Mouse (Mus musculus) embryonic facial prominence, embryonic 14.5 days (tissue): ENCODE data around the gene Klc1. TPM values are rescaled to one million over a fixed set of nuclear protein-coding genes. Genes with fewer than 3 reads are reported as not detected.
A peak's percentile ranks its signal among the peaks of the same experiment; 100 is the strongest.
"Not testable (repeated sequence)": the region's sequence is repeated elsewhere in the genome, so short reads cannot be mapped to it uniquely, and the experiment has no call there.

Experiments used
- ATAC-seq: fragments of 200-750 bp; cut with Nextera tagmentation; 2 replicates; pipeline ENCODE4 v1.8.0; 2017; ENCODE audit warnings: low read depth, moderate number of reproducible peaks, moderate TSS enrichment
- DNase-seq: peaks from one replicate; pipeline ENCODE4 v3.0.0-alpha.2; 2015; ENCODE audit warnings: low spot score
- H3K27ac ChIP-seq: fragments of 300-500 bp; sonication (generic); replicated peaks from 2 replicates; pipeline ENCODE4 v1.5.1; 2014; ENCODE audit warnings: low read depth, mild to moderate bottlenecking, low read length, moderate library complexity
- H3K27me3 ChIP-seq: fragments of 300-500 bp; sonication (generic); replicated peaks from 2 replicates; pipeline ENCODE4 v1.6.1; 2014; ENCODE audit warnings: low read length; ENCODE audit not compliant: control insufficient read depth, insufficient read depth
- H3K36me3 ChIP-seq: fragments of 300-500 bp; sonication (generic); 2 replicates; pipeline ENCODE4 v1.6.1; 2014; ENCODE audit warnings: low read length, mixed read lengths; ENCODE audit not compliant: control insufficient read depth, insufficient read depth
- H3K4me1 ChIP-seq: fragments of 300-500 bp; sonication (generic); 2 replicates; pipeline ENCODE4 v1.6.1; 2014; ENCODE audit warnings: antibody characterized with exemption, low read length; ENCODE audit not compliant: control insufficient read depth, insufficient read depth
- H3K4me2 ChIP-seq: fragments of 300-500 bp; sonication (generic); 2 replicates; pipeline ENCODE4 v1.6.1; 2014; ENCODE audit warnings: low read depth, mild to moderate bottlenecking, low read length, moderate library complexity, mixed read lengths
- H3K4me3 ChIP-seq: fragments of 300-500 bp; sonication (generic); 2 replicates; pipeline ENCODE4 v1.5.1; 2014; ENCODE audit warnings: low read depth, mild to moderate bottlenecking, low read length
- H3K9ac ChIP-seq: fragments of 300-500 bp; sonication (generic); 2 replicates; pipeline ENCODE4 v1.6.1; 2014; ENCODE audit warnings: low read depth, mild to moderate bottlenecking, low read length, moderate library complexity, mixed read lengths
- H3K9me3 ChIP-seq: fragments of 300-500 bp; sonication (generic); 2 replicates; pipeline ENCODE4 v1.6.1; 2016; ENCODE audit warnings: low read length; ENCODE audit not compliant: control insufficient read depth
- WGBS: fragments of 180-500 bp; shearing (Covaris S2); extraction: QIAGEN DNeasy Blood & Tissue Kit; methylation state at CpG from one replicate; pipeline ENCODE4 v1.1.7; 2014; 5-methylcytosine and 5-hydroxymethylcytosine counted together
- polyA plus RNA-seq: library from polyadenylated mRNA; unstranded; fragments of >200 nt; fragmentation: Nextera tagmentation; extraction: Ambion mirVana; gene quantifications from 2 replicates; pipeline ENCODE4 v1.2.1, GENCODE M21; 2014

The Klc1 gene
- 128 and 137 TPM in 2 replicates for polyA plus RNA-seq

DNA sequence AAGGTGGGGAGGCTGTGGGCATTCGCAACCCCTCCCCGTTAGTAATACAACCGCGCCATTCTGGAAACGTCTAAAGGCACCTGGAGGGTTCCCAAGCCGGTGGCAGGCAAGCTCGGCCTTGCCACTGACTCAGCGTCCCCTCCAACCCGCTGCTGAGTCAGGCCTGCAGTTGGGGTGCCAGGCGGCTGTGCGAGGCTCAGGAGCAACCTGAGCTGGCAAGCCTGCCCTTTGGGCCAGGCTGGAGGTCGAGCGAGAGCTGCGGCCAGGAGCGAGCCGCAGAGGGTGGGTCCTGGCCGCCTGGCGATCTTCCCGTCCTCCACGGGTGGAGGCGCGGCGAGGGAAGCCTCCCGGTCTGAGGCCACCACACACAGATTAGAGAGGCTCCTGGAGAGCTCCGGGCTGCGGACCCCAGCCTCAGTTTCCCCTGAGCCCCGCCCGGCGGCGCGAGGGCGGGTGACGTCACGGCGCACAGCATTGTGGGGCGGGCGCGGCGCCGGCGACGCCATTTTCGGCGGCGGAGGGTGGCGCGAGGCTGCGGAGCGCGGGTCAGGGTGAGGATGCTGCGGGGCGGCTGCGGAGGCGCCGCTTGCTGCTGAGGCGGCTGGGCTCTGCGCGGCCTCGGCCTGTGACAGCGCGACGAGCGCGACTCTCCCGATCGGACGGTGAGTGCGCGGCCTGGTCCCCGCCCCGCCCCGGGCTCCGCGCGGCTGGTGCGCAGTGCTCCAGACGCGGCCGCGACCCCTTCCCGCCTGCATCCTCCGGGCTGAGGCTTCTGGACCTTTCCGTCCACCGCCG is at the start of gene Klc1:
TSS of gene Klc1 (plus strand) at position 469 of the 795 bp plus-strand sequence.
- no peaks in the 10 kb centered on the region for H3K9me3 ChIP-seq
- H3K27me3 ChIP-seq = no peaks in the 10 kb centered on the region
- peak; percentile 68 for ATAC-seq
- peak within 1 kb of the TSS; percentile 93 for H3K4me2 ChIP-seq
- peaks cover 11% of the 10 kb centered on the region; the same call in 1 of the 2 replicates for H3K36me3 ChIP-seq
- peak within 1 kb of the TSS; percentile 89 for H3K27ac ChIP-seq
- H3K9ac ChIP-seq = peak within 1 kb of the TSS; percentile 95
- peak; percentile 80 for DNase-seq
- peak within 1 kb of the TSS; percentile 87 for H3K4me3 ChIP-seq
- 0% methylated on average over 22 of the region's 85 CpGs for WGBS
- peaks cover 21% of the 10 kb centered on the region for H3K4me1 ChIP-seq

DNA sequence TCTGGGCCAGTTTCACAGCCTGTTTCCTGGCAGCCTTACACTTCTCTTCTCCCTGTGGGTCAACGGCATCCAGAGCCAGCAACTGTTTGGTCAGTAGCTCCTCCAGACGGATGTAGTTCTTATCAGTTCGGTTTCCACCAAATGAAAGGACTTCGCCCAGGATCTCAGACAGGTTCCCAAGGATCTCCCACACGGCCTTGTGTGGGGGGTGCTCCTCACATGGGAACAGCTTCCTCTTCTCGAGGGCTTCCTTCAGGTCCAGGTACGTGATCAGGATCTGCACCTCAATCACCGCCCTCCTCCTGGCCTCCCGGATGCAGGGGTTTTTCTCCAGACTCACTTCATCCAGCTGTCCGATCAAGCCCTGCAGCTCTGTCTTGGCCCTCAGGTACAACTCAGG is 48.6 kb upstream of the Klc1 start:
- 96% methylated on average over 10 of the region's 10 CpGs for WGBS
- DNase-seq (no peak), ATAC-seq (no peak)
- no peak overlapping the region for H3K4me2 ChIP-seq
- no peak overlapping the region for H3K9ac ChIP-seq
- no peaks in the 10 kb centered on the region for H3K27me3 ChIP-seq
- H3K36me3 ChIP-seq = peaks cover 44% of the 10 kb centered on the region
- H3K4me1 ChIP-seq = peaks cover 16% of the 10 kb centered on the region
- no peaks in the 10 kb centered on the region for H3K9me3 ChIP-seq
- no peak overlapping the region for H3K4me3 ChIP-seq
- no peak overlapping the region for H3K27ac ChIP-seq

- ATAC-seq (peak; percentile 42), DNase-seq (peak; percentile 56)
- Histone ChIP-seq H3K27me3 (no peaks in the 10 kb centered on the region), H3K4me3 (peak overlapping the region; percentile 71), H3K9me3 (no peaks in the 10 kb centered on the region), H3K4me2 (peak overlapping the region; percentile 78), H3K36me3 (peaks cover 44% of the 10 kb centered on the region), H3K4me1 (peaks cover 12% of the 10 kb centered on the region), H3K9ac (peak overlapping the region; percentile 90), H3K27ac (peak overlapping the region; percentile 65)
- 2% methylated on average over 22 of the region's 33 CpGs for WGBS
Measured at GRCm38 (mm10) chr12:111712476-111712875, 46.2 kb upstream of the Klc1 start.

GRCm38 (mm10) chr12:111713004-111713651 is 45.5 kb upstream of the Klc1 start, which contains the start of the genes Bag5 and Apopt1:
Gene Bag5 (minus strand): TSS chr12:111713257.
Gene Apopt1 (plus strand): TSS chr12:111713261.
- H3K9me3 ChIP-seq = no peaks in the 10 kb centered on the region
- H3K27ac ChIP-seq = peak within 1 kb of the TSS; percentile 65
- peak within 1 kb of the TSS; percentile 78 for H3K4me2 ChIP-seq
- peak; percentile 96 for DNase-seq
- H3K36me3 ChIP-seq = peaks cover 37% of the 10 kb centered on the region
- H3K4me3 ChIP-seq = peak within 1 kb of the TSS; percentile 71
- H3K4me1 ChIP-seq = peaks cover 12% of the 10 kb centered on the region
- under 1% methylated on average over 51 of the region's 86 CpGs for WGBS
- no peaks in the 10 kb centered on the region for H3K27me3 ChIP-seq
- ATAC-seq = peak; percentile 96
- H3K9ac ChIP-seq = peak within 1 kb of the TSS; percentile 90

GRCm38 (mm10) chr12:111713880-111714279 is 44.8 kb upstream of the Klc1 start:
- 79% methylated on average over 6 of the region's 6 CpGs for WGBS
- not testable (repeated sequence) for H3K9ac ChIP-seq, ATAC-seq, H3K27ac ChIP-seq, DNase-seq, H3K27me3 ChIP-seq, H3K9me3 ChIP-seq
- H3K4me2 ChIP-seq = peak overlapping the region; percentile 78
- peak overlapping the region; percentile 71 for H3K4me3 ChIP-seq
- H3K4me1 ChIP-seq = peaks cover 12% of the 10 kb centered on the region
- peaks cover 30% of the 10 kb centered on the region for H3K36me3 ChIP-seq

DNA sequence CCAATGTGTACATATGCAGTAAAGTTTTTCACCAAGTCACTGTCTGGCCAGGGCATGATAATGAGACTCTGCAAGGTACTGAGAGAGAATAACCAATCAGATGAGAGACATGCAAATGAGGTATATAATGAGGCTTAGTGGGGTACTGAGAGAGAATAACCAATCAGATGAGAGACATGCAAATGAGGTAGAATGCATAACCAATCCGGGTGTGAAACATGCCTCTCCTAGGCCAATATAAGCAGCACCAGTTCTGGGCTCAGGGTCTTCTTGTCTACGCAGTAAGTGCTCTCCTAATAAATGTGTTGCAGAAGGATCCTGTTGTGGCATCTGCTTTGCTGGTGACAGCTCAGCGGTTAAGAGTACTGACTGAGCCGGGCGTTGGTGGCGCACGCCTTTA is 42.1 kb upstream of the Klc1 start:
- H3K4me3 ChIP-seq = no peak overlapping the region
- H3K27me3 ChIP-seq = no peaks in the 10 kb centered on the region
- peaks cover 11% of the 10 kb centered on the region for H3K4me1 ChIP-seq
- H3K4me2 ChIP-seq = no peak overlapping the region
- 97% methylated on average over 7 of the region's 7 CpGs for WGBS
- H3K9me3 ChIP-seq = no peaks in the 10 kb centered on the region
- no peak overlapping the region for H3K27ac ChIP-seq
- peaks cover 6% of the 10 kb centered on the region; the same call in 1 of the 2 replicates for H3K36me3 ChIP-seq
- no peak for ATAC-seq
- no peak for DNase-seq
- no peak overlapping the region for H3K9ac ChIP-seq

DNA sequence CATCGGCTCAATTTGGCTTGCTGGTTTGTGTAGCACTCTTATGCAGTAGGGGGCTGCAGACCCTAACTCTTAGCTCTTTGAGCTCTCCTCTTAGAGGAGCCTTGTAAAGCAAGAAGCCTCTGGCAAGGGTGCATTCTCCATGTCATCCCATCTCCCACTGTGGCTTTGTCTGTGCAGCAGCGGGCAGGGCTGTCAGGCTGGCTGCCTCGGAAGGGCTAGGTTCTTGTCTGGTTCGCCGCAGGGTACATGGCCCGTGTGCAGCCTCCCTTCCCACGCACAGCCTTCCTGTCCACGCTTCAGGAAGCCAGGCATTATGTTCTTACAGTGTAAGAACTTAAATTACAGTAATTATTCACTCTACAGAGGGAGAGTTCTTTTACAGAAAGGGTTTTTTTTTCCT is 40.0 kb upstream of the Klc1 start:
- peaks cover 6% of the 10 kb centered on the region for H3K4me1 ChIP-seq
- H3K9ac ChIP-seq = peak overlapping the region; percentile 35
- H3K9me3 ChIP-seq = no peaks in the 10 kb centered on the region
- WGBS = 26% methylated on average over 8 of the region's 8 CpGs
- peaks cover 10% of the 10 kb centered on the region; the same call in 1 of the 2 replicates for H3K36me3 ChIP-seq
- ATAC-seq = peak; percentile 59; the same call in 1 of the 2 replicates
- H3K4me3 ChIP-seq = no peak overlapping the region
- H3K4me2 ChIP-seq = peak overlapping the region; percentile 25; the same call in 1 of the 2 replicates
- peak overlapping the region; percentile 62 for H3K27ac ChIP-seq
- DNase-seq = peak; percentile 56
- no peaks in the 10 kb centered on the region for H3K27me3 ChIP-seq

DNA sequence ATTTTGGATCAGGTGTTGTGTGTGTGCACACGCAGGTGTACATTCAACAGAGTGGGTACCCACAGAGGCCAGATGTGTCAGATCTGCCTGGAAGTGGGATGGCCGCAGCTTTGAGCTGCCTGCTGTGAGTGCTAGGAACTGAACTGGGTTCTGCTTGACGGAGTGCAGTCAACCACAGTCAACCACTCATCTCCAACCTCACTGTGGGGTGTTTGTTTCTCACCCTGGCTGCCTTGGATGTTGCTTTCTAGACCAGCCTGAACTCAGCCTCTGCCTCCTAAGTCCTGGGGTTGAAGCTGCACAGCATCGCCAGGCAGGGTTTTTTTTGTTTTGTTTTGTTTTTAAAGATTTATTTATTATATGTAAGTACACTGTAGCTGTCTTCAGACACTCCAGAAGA is 38.4 kb upstream of the Klc1 start:
- Histone ChIP-seq H3K9me3 (no peaks in the 10 kb centered on the region), H3K9ac (no peak overlapping the region), H3K4me1 (no peaks in the 10 kb centered on the region), H3K27me3 (no peaks in the 10 kb centered on the region), H3K36me3 (peaks cover 22% of the 10 kb centered on the region), H3K27ac (no peak overlapping the region), H3K4me2 (no peak overlapping the region), H3K4me3 (no peak overlapping the region)
- WGBS = 79% methylated on average over 4 of the region's 4 CpGs
- ATAC-seq (no peak), DNase-seq (no peak)
